ENCODE assay signal across 9 mouse cellular contexts in the genomic region with DNA sequence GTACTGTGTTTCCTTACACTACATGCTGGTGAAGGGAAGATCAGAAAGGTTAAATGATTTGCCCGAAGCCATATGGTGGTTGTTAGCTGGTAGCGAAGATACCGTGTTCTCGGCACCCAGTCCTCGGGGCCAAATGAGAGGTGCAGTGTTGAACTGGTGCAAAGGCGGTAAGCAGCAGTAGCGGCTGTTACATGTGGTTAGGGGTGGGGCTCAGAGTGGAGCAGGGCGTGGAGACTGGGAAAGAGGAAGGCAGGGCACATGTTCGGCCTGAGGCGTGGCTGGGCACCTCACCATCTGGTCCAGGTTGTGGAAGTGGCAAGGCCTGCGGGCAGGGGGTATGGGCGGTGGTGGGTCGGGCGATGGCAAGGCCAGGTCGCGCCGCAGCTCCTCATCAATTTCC. TPM values are rescaled to one million over a fixed set of nuclear protein-coding genes. Genes with fewer than 3 reads are reported as not detected.
DNase-seq lines count a peak whose midpoint lies in the region; ATAC-seq and TF ChIP-seq lines count a peak whose summit lies in the region.
"Had no signal": no experiment of that assay in that cellular context is flagged by ENCODE, and none has a peak within 500 bp of the region (broad histone marks: within the 10 kb centered on the region; RNA-seq: fewer than 3 reads in every experiment).

No protein-coding gene starts in this region.

- peaks cover 24% of the 10 kb centered on the region for H3K27me3 ChIP-seq in heart, embryonic 14.5 days (ENCODE audit: control insufficient read depth, insufficient read depth, low read length)
- 0 out of 2 replicates have a peak, but pooled peaks cover 9% of the 10 kb centered on the region for H3K27me3 ChIP-seq in hindbrain, embryonic 15.5 days

- H3K36me3 ChIP-seq in heart, embryonic 14.5 days (ENCODE audit: control insufficient read depth, insufficient read depth, low read length) = no peaks in the 10 kb centered on the region
- no peaks in the 10 kb centered on the region for H3K36me3 ChIP-seq in ES-E14 (ENCODE audit: control insufficient read depth, insufficient read depth, low read length, poor library complexity, severe bottlenecking)
- H3K36me3 ChIP-seq in hindbrain, embryonic 15.5 days = no peaks in the 10 kb centered on the region

- peaks cover 16 to 22% of the 10 kb centered on the region in 2 experiments for H3K4me1 ChIP-seq in heart, embryonic 14.5 days (ENCODE audit: control insufficient read depth in 2 of 2, insufficient read depth in 2 of 2, low read length in 2 of 2)
- H3K4me1 ChIP-seq in ES-E14 (ENCODE audit: control insufficient read depth in 2 of 2, insufficient read depth in 2 of 2, low read length in 2 of 2, poor library complexity in 1 of 2) = peaks cover 0 to 5% of the 10 kb centered on the region in 2 experiments; a peak in 1 of 4 replicates
- no peaks in the 10 kb centered on the region for H3K4me1 ChIP-seq in hindbrain, embryonic 15.5 days (replicated peaks)

- no peak for DNase-seq in heart, adult 8-10 months (ENCODE audit: low spot score)
- DNase-seq in ES-E14 (ENCODE audit: low read depth, low spot score) = no peak
- no peak for DNase-seq in cerebellum, adult 9-10 months
- no peak for DNase-seq in layer of hippocampus, adult 11-12 months (ENCODE audit: low spot score)

- no peak for ATAC-seq in heart, embryonic 14.5 days (ENCODE audit: insufficient number of reproducible peaks, insufficient read depth, low FRiP score, low read depth)
- ATAC-seq in hindbrain, embryonic 15.5 days (ENCODE audit: low FRiP score, low read depth) = 0 out of 2 replicates have a peak, but pooled peaks have one; percentile 27
- ATAC-seq in megakaryocyte-erythroid progenitor cell, adult 5-6 weeks (replicated peaks; ENCODE audit: low FRiP score, low TSS enrichment, poor library complexity, severe bottlenecking) = peak; percentile 85
- no peak for ATAC-seq in erythroblast, adult 5-6 weeks (replicated peaks; ENCODE audit: low FRiP score, poor library complexity, severe bottlenecking)

- H3K4me3 ChIP-seq in heart, embryonic 14.5 days (ENCODE audit: control insufficient read depth in 1 of 2, insufficient read depth in 1 of 2, low read depth in 1 of 2, low read length in 2 of 2) = peak overlapping the region in 1 of 2 experiments; percentile 7; a peak in 1 of 4 replicates
- peak overlapping the region; percentile 55 to 69 for H3K4me3 ChIP-seq in ES-E14 (ENCODE audit: insufficient read depth in 1 of 2, low read depth in 1 of 2, low read length in 2 of 2, poor library complexity in 1 of 2, severe bottlenecking in 1 of 2)
- peak overlapping the region; percentile 19; the same call in 1 of the 2 replicates for H3K4me3 ChIP-seq in hindbrain, embryonic 15.5 days

- no peak overlapping the region for H3K9ac ChIP-seq in heart, embryonic 14.5 days (ENCODE audit: low read length)
- peak overlapping the region; percentile 62 for H3K9ac ChIP-seq in ES-E14 (ENCODE audit: insufficient read depth, low read depth, low read length, poor library complexity, severe bottlenecking)
- H3K9ac ChIP-seq in hindbrain, embryonic 15.5 days = no peak overlapping the region

- H3K27ac ChIP-seq in heart, embryonic 14.5 days (replicated peaks in 1 of 2; ENCODE audit: control insufficient read depth in 1 of 2, insufficient read depth in 1 of 2, low read depth in 2 of 2, low read length in 2 of 2) = no peak overlapping the region
- no peak overlapping the region; the same call in 1 of the 2 replicates for H3K27ac ChIP-seq in ES-E14 (ENCODE audit: insufficient read depth, low read depth, low read length, poor library complexity, severe bottlenecking)
- H3K27ac ChIP-seq in hindbrain, embryonic 15.5 days (replicated peaks) = no peak overlapping the region

- H3K9me3 ChIP-seq in heart, embryonic 14.5 days (ENCODE audit: control insufficient read depth, low read length) = no peaks in the 10 kb centered on the region
- no peaks in the 10 kb centered on the region for H3K9me3 ChIP-seq in ES-E14 (ENCODE audit: control insufficient read depth, insufficient read depth, low read depth, low read length)
- no peaks in the 10 kb centered on the region for H3K9me3 ChIP-seq in hindbrain, embryonic 15.5 days

- in situ Hi-C loops in ES-E14 (cut with MboI; ENCODE audit: low sequenced_read_pairs in 2 of 2, unreplicated experiment in 2 of 2) = loop anchor here in 1 of 2 experiments (10.0 kb wide), 1 partner anchor 102 kb away; no protein-coding TSS in a partner anchor

- peak overlapping the region; percentile 45 for H3K4me2 ChIP-seq in heart, embryonic 14.5 days (ENCODE audit: low read length)
- peak overlapping the region; percentile 34; the same call in 1 of the 2 replicates for H3K4me2 ChIP-seq in hindbrain, embryonic 15.5 days

- 21% methylated on average over 17 of the region's 17 CpGs for WGBS in heart, embryonic 14.5 days
- 40% methylated on average over 17 of the region's 17 CpGs for WGBS in hindbrain, embryonic 15.5 days

TF ChIP-seq in ES-E14, 5 proteins besides CTCF, POLR2A, EP300 and RAD21:
- TF ChIP-seq HCFC1 (IDR thresholded peaks at IDR 0.05; ENCODE audit: borderline replicate concordance, insufficient read depth, low read length) (no peak), MAFK (IDR thresholded peaks at IDR 0.05; ENCODE audit: insufficient read depth, low read depth, low read length) (no peak), ZC3H11A (IDR thresholded peaks at IDR 0.05; ENCODE audit: borderline replicate concordance, low read depth, low read length) (no peak)

RNA-seq across cellular contexts. Expression of gene Gas2l2, which starts 2.3 kb away (rescaled TPM):
- polyA plus RNA-seq in heart, embryonic 14.5 days (2014; fragmentation: Nextera tagmentation; extraction: Ambion mirVana) = 0.09 TPM in 1 of 2 replicates, not detected in the other
- not detected for total RNA-seq in heart, adult 8-10 months (2022)
- 0.09 TPM in 1 of 2 replicates, not detected in the other for total RNA-seq in ES-E14 (2012; rRNA removed)
- 0.41 and 0.91 TPM in 2 replicates for polyA plus RNA-seq in hindbrain, embryonic 15.5 days (2015; fragmentation: Nextera tagmentation; extraction: Ambion mirVana)
- not detected in 2 replicates for total RNA-seq in megakaryocyte-erythroid progenitor cell, adult 5-6 weeks (2014; fragmentation: Nextera tagmentation)
- total RNA-seq in megakaryocyte-erythroid progenitor cell, adult 5-6 weeks (2017) = not detected in 2 replicates
- total RNA-seq in erythroblast, adult 5-6 weeks (2015; ENCODE audit: low replicate concordance) = not detected in 2 replicates
- not detected in 2 replicates for total RNA-seq in erythroblast, adult 5-6 weeks (2017; ENCODE audit: low replicate concordance)
- polyA plus RNA-seq: embryonic facial prominence, embryonic 11.5 days had no signal

RNA-seq across cellular contexts. Expression of gene 1700020L24Rik, which starts 10.5 kb away (rescaled TPM):
- polyA plus RNA-seq in heart, embryonic 14.5 days (2014; fragmentation: Nextera tagmentation; extraction: Ambion mirVana) = 1.4 and 1.8 TPM in 2 replicates
- not detected for total RNA-seq in heart, adult 8-10 months (2022)
- 0.36 TPM in 1 of 2 replicates, not detected in the other for total RNA-seq in ES-E14 (2012; rRNA removed)
- polyA plus RNA-seq in hindbrain, embryonic 15.5 days (2015; fragmentation: Nextera tagmentation; extraction: Ambion mirVana) = 0.42 and 0.78 TPM in 2 replicates
- 2.6 TPM in 1 of 2 replicates, not detected in the other for total RNA-seq in megakaryocyte-erythroid progenitor cell, adult 5-6 weeks (2014; fragmentation: Nextera tagmentation)
- total RNA-seq in megakaryocyte-erythroid progenitor cell, adult 5-6 weeks (2017) = not detected in 2 replicates
- 3.8 and 8.2 TPM in 2 replicates for total RNA-seq in erythroblast, adult 5-6 weeks (2015; ENCODE audit: low replicate concordance)
- total RNA-seq in erythroblast, adult 5-6 weeks (2017; ENCODE audit: low replicate concordance) = 8.9 and 24.8 TPM in 2 replicates

RNA-seq across cellular contexts. Expression of gene Rasl10b, which starts 18.0 kb away (rescaled TPM):
- polyA plus RNA-seq in heart, embryonic 14.5 days (2014; fragmentation: Nextera tagmentation; extraction: Ambion mirVana) = 4.6 and 5.9 TPM in 2 replicates
- 10 to 100 TPM; 67.6 to 90.2 (median 81.9) TPM for total RNA-seq in heart, adult 8-10 months (2022)
- 1.2 and 1.9 TPM in 2 replicates for total RNA-seq in ES-E14 (2012; rRNA removed)
- 44.2 and 48.6 TPM in 2 replicates for polyA plus RNA-seq in hindbrain, embryonic 15.5 days (2015; fragmentation: Nextera tagmentation; extraction: Ambion mirVana)
- total RNA-seq in megakaryocyte-erythroid progenitor cell, adult 5-6 weeks (2014; fragmentation: Nextera tagmentation) = not detected in 2 replicates
- total RNA-seq in megakaryocyte-erythroid progenitor cell, adult 5-6 weeks (2017) = 0.19 TPM in 1 of 2 replicates, not detected in the other
- not detected in 2 replicates for total RNA-seq in erythroblast, adult 5-6 weeks (2015; ENCODE audit: low replicate concordance)
- total RNA-seq in erythroblast, adult 5-6 weeks (2017; ENCODE audit: low replicate concordance) = not detected in 2 replicates

RNA-seq across cellular contexts. Expression of gene Mmp28, which starts 35.9 kb away (rescaled TPM):
- polyA plus RNA-seq in heart, embryonic 14.5 days (2014; fragmentation: Nextera tagmentation; extraction: Ambion mirVana) = 3.7 and 4.0 TPM in 2 replicates
- 1 to 10 TPM; 2.4 to 5.4 (median 3.6) TPM for total RNA-seq in heart, adult 8-10 months (2022)
- 0.79 and 1.3 TPM in 2 replicates for total RNA-seq in ES-E14 (2012; rRNA removed)
- polyA plus RNA-seq in hindbrain, embryonic 15.5 days (2015; fragmentation: Nextera tagmentation; extraction: Ambion mirVana) = 4.2 TPM in 2 replicates
- total RNA-seq in megakaryocyte-erythroid progenitor cell, adult 5-6 weeks (2014; fragmentation: Nextera tagmentation) = 0.37 TPM in 1 of 2 replicates, not detected in the other
- total RNA-seq in megakaryocyte-erythroid progenitor cell, adult 5-6 weeks (2017) = 0.19 and 0.42 TPM in 2 replicates
- 0.63 TPM in 1 of 2 replicates, not detected in the other for total RNA-seq in erythroblast, adult 5-6 weeks (2015; ENCODE audit: low replicate concordance)
- total RNA-seq in erythroblast, adult 5-6 weeks (2017; ENCODE audit: low replicate concordance) = 0.42 and 1.7 TPM in 2 replicates

RNA-seq across cellular contexts. Expression of gene Taf15, which starts 45.9 kb away (rescaled TPM):
- 10.8 and 12.8 TPM in 2 replicates for polyA plus RNA-seq in heart, embryonic 14.5 days (2014; fragmentation: Nextera tagmentation; extraction: Ambion mirVana)
- 10 to 100 TPM; 35.5 to 42.1 (median 38.4) TPM for total RNA-seq in heart, adult 8-10 months (2022)
- 33.8 and 53.8 TPM in 2 replicates for total RNA-seq in ES-E14 (2012; rRNA removed)
- polyA plus RNA-seq in hindbrain, embryonic 15.5 days (2015; fragmentation: Nextera tagmentation; extraction: Ambion mirVana) = 9.9 and 12.2 TPM in 2 replicates
- 60.9 and 72.5 TPM in 2 replicates for total RNA-seq in megakaryocyte-erythroid progenitor cell, adult 5-6 weeks (2014; fragmentation: Nextera tagmentation)
- 24.0 and 32.8 TPM in 2 replicates for total RNA-seq in megakaryocyte-erythroid progenitor cell, adult 5-6 weeks (2017)
- 20.9 and 35.2 TPM in 2 replicates for total RNA-seq in erythroblast, adult 5-6 weeks (2015; ENCODE audit: low replicate concordance)
- total RNA-seq in erythroblast, adult 5-6 weeks (2017; ENCODE audit: low replicate concordance) = 24.5 and 33.2 TPM in 2 replicates

Comparison
In these comparisons a context has a peak if more than half of its experiments do, and no peak if none do; other contexts are left out.
1. ATAC-seq: peak in hindbrain, embryonic 15.5 days (single experiment) and megakaryocyte-erythroid progenitor cell, adult 5-6 weeks (single experiment); none in heart, embryonic 14.5 days (single experiment) and erythroblast, adult 5-6 weeks (single experiment).
2. RNA of gene Rasl10b, which starts 18.0 kb away (total RNA-seq): 67.6 to 90.2 TPM in heart, adult 8-10 months; 1.2 to 1.9 TPM in ES-E14, 0.19 TPM in megakaryocyte-erythroid progenitor cell, adult 5-6 weeks and not detected in erythroblast, adult 5-6 weeks; every median in the first group is over 10 times any median in the second.